Mouse (Mus musculus) effector memory CD4-positive, alpha-beta T cell, adult 7 months (primary cell): ENCODE data around the gene Col3a1. TPM values are rescaled to one million over a fixed set of nuclear protein-coding genes. Genes with fewer than 3 reads are reported as not detected.

Source experiments
- polyA plus RNA-seq: library from polyadenylated mRNA; unstranded; fragments of 100-300 nt; shearing (Covaris generic); gene quantifications from one replicate; pipeline ENCODE4 v1.2.1, GENCODE M21; 2017

The Col3a1 gene
- 0.60 TPM for polyA plus RNA-seq

GRCm38 (mm10) chr1:45311388-45311787, at the start of gene Col3a1:
Gene Col3a1 (plus strand): TSS chr1:45311538.

Other genes starting within 250 kb of the Col3a1 start
- 0.22 TPM for gene Col5a2, start 191.7 kb downstream of the Col3a1 start, polyA plus RNA-seq